Mouse (Mus musculus) E14TG2a.4 (cell line): ENCODE measurements at regions not wholly inside any gene's neighbourhood (a gene's known extent, or its start where the extent isn't known, plus 50 kb on each side); places are given as distances from the start of the nearest gene placed in this dataset.

ENCODE experiments used
- CTCF ChIP-seq: conservative IDR thresholded peaks from 2 replicates; pipeline ENCODE4 v1.5.1; 2014; ENCODE audit warnings: low read length
- NANOG ChIP-seq: IDR thresholded peaks from 2 replicates; pipeline ENCODE4 v1.6.1; 2014; ENCODE audit warnings: borderline replicate concordance, low read length, mixed read lengths
- POU5F1 ChIP-seq: IDR thresholded peaks from 2 replicates; pipeline ENCODE4 v1.6.1; 2014; ENCODE audit warnings: low read length, borderline replicate concordance

GRCm38 (mm10) chr9:41451738-41452137 is 290.2 kb upstream of the Ubash3b start:
- TF ChIP-seq CTCF (no peak), NANOG (no peak), POU5F1 (no peak)
